Mouse (Mus musculus) midbrain, postnatal 0 days (tissue): ENCODE measurements around the gene Cnpy1. TPM values are rescaled to one million over a fixed set of nuclear protein-coding genes. Genes with fewer than 3 reads are reported as not detected.

ENCODE experiments used
- ATAC-seq: fragments of 200-750 bp; cut with Nextera tagmentation; 2 replicates; pipeline ENCODE4 v1.8.0; 2017; ENCODE audit warnings: moderate number of reproducible peaks, mild to moderate bottlenecking, moderate TSS enrichment, moderate library complexity; ENCODE audit not compliant: low FRiP score
- DNase-seq: peaks from one replicate; pipeline ENCODE4 v3.0.0-alpha.2; 2015; ENCODE audit warnings: low spot score
- H3K27ac ChIP-seq: fragments of 300-500 bp; sonication (generic); 2 replicates; pipeline ENCODE4 v1.5.1; 2014; ENCODE audit warnings: low read depth, mild to moderate bottlenecking, low read length, mixed read lengths
- H3K27me3 ChIP-seq: fragments of 300-500 bp; sonication (generic); 2 replicates; pipeline ENCODE4 v1.6.1; 2014; ENCODE audit warnings: low read length, control low read depth, mixed read lengths; ENCODE audit not compliant: insufficient read depth
- H3K36me3 ChIP-seq: fragments of 300-500 bp; sonication (generic); 2 replicates; pipeline ENCODE4 v1.6.1; 2014; ENCODE audit warnings: low read length, control low read depth, mixed read lengths; ENCODE audit not compliant: insufficient read depth
- H3K4me1 ChIP-seq: fragments of 300-500 bp; sonication (generic); 2 replicates; pipeline ENCODE4 v1.6.1; 2014; ENCODE audit warnings: mild to moderate bottlenecking, control low read depth, antibody characterized with exemption, low read length, mixed read lengths; ENCODE audit not compliant: insufficient read depth
- H3K4me2 ChIP-seq: fragments of 300-500 bp; sonication (generic); 2 replicates; pipeline ENCODE4 v1.6.1; 2014; ENCODE audit warnings: low read depth, mild to moderate bottlenecking, low read length, mixed read lengths; ENCODE audit not compliant: poor library complexity, severe bottlenecking
- H3K4me3 ChIP-seq: fragments of 300-500 bp; sonication (generic); 2 replicates; pipeline ENCODE4 v1.5.1; 2014; ENCODE audit warnings: low read depth, mild to moderate bottlenecking, low read length, moderate library complexity
- H3K9ac ChIP-seq: fragments of 300-500 bp; sonication (generic); replicated peaks from 2 replicates; pipeline ENCODE4 v1.6.1; 2014; ENCODE audit warnings: mild to moderate bottlenecking, low read length, moderate library complexity, mixed read lengths; ENCODE audit not compliant: poor library complexity, severe bottlenecking
- H3K9me3 ChIP-seq: fragments of 300-500 bp; sonication (generic); 2 replicates; pipeline ENCODE4 v1.6.1; 2016; ENCODE audit warnings: low read length, control low read depth
- CTCF ChIP-seq: IDR thresholded peaks from 2 replicates; pipeline ENCODE4 v1.5.1; 2016; ENCODE audit warnings: antibody characterized with exemption, mild to moderate bottlenecking
- WGBS: fragments of 180-500 bp; shearing (Covaris S2); extraction: QIAGEN DNeasy Blood & Tissue Kit; methylation state at CpG from one replicate; pipeline ENCODE4 v1.1.7; 2014; 5-methylcytosine and 5-hydroxymethylcytosine counted together
- polyA plus RNA-seq: library from polyadenylated mRNA; unstranded; fragments of >200 nt; fragmentation: Nextera tagmentation; extraction: Ambion mirVana; gene quantifications from 2 replicates; pipeline ENCODE4 v1.2.1, GENCODE M21; 2015
- total RNA-seq: library from RNA; depleted of rRNA; stranded (reverse); fragments of >200 nt; gene quantifications from 2 replicates; pipeline ENCODE4 v1.2.3, GENCODE M21; 2014; rRNA removed

The Cnpy1 gene
- total RNA-seq (41.4 and 47.0 TPM in 2 replicates), polyA plus RNA-seq (14.6 and 17.5 TPM in 2 replicates)

DNA sequence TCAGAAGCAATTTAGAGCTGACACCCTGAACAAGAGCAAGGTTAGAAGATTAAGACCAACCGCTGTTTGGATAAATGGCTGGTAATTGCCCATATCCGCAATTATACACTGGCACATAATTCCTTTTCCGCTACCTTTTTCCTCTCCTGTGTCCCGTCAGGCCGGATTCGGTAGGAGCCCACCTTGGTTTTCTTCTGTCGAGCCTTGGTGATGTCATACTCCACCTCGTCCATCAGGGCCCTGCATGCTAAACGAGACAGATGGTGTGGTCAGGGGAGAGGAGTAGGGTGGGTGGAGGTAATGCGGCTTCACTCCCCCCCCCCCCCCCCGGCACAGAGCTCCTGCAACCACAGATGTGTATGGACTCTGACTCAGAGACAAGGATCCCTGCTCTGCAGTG, at the start of gene Cnpy1:
Gene Cnpy1, minus strand, starts transcription at position 233 of the 400 bp plus-strand sequence.
- peak; percentile 15 for DNase-seq
- 0 out of 2 replicates have a peak, but pooled peaks have one; percentile 7 for ATAC-seq
- Histone ChIP-seq H3K27me3 (no peaks in the 10 kb centered on the region), H3K27ac (no peak within 1 kb of the TSS), H3K9ac (no peak within 1 kb of the TSS), H3K36me3 (no peaks in the 10 kb centered on the region), H3K9me3 (no peaks in the 10 kb centered on the region), H3K4me2 (no peak within 1 kb of the TSS), H3K4me1 (no peaks in the 10 kb centered on the region), H3K4me3 (no peak within 1 kb of the TSS)
- no peak for TF ChIP-seq CTCF
- WGBS: 52% methylated on average over 11 of the region's 11 CpGs

DNA sequence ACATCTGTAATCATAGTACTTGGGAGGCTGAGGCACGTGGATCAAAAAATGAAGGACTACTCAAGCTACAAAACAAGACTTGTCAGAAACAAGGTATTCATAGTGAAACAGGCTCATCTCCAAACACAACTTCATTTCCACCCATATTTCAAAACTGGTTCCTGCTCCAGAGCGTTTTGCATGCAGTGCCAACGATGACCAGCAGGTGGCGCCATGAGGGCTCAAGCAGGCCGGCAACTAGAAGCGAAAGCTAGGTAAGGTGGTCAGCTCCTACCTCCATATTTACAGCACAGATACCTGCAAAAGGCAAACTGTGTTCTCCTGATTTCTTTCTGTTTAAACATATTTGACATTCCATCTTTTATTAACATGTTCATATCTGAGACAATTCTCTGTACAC, 48.4 kb upstream of the Cnpy1 start:
- Histone ChIP-seq H3K36me3 (no peaks in the 10 kb centered on the region), H3K4me3 (no peak overlapping the region), H3K4me2 (no peak overlapping the region), H3K9ac (no peak overlapping the region), H3K27ac (no peak overlapping the region), H3K9me3 (no peaks in the 10 kb centered on the region), H3K27me3 (no peaks in the 10 kb centered on the region), H3K4me1 (no peaks in the 10 kb centered on the region)
- DNase-seq (peak; percentile 61), ATAC-seq (no peak)
- 5% methylated on average over 6 of the region's 6 CpGs for WGBS
- TF ChIP-seq CTCF: peak; percentile 99

GRCm38 (mm10) chr5:28292281-28292680, 46.7 kb upstream of the Cnpy1 start:
- no peak for TF ChIP-seq CTCF
- H3K4me2 ChIP-seq: no peak overlapping the region
- H3K27me3 ChIP-seq: no peaks in the 10 kb centered on the region
- no peak overlapping the region for H3K4me3 ChIP-seq
- H3K9ac ChIP-seq: no peak overlapping the region
- H3K9me3 ChIP-seq: no peaks in the 10 kb centered on the region
- ATAC-seq: no peak
- H3K36me3 ChIP-seq: no peaks in the 10 kb centered on the region
- 38% methylated on average over 3 of the region's 3 CpGs for WGBS
- no peak for DNase-seq
- no peaks in the 10 kb centered on the region for H3K4me1 ChIP-seq
- H3K27ac ChIP-seq: no peak overlapping the region

GRCm38 (mm10) chr5:28291118-28291850, 45.7 kb upstream of the Cnpy1 start:
- WGBS: 92% methylated on average over 5 of the region's 5 CpGs
- Histone ChIP-seq H3K36me3 (no peaks in the 10 kb centered on the region), H3K27me3 (no peaks in the 10 kb centered on the region), H3K4me1 (no peaks in the 10 kb centered on the region), H3K9ac (no peak overlapping the region), H3K4me2 (no peak overlapping the region), H3K9me3 (no peaks in the 10 kb centered on the region), H3K4me3 (no peak overlapping the region), H3K27ac (no peak overlapping the region)
- no peak for ATAC-seq
- TF ChIP-seq CTCF: no peak
- DNase-seq: no peak

- H3K4me1 ChIP-seq: no peaks in the 10 kb centered on the region
- no peaks in the 10 kb centered on the region for H3K36me3 ChIP-seq
- no peak for TF ChIP-seq CTCF
- WGBS: 50% methylated on average over 1 of the region's 1 CpGs
- no peak for DNase-seq
- ATAC-seq: no peak
- H3K27ac ChIP-seq: no peak overlapping the region
- no peaks in the 10 kb centered on the region for H3K27me3 ChIP-seq
- no peak overlapping the region for H3K9ac ChIP-seq
- H3K4me2 ChIP-seq: no peak overlapping the region
- H3K4me3 ChIP-seq: no peak overlapping the region
- H3K9me3 ChIP-seq: no peaks in the 10 kb centered on the region
These were observed 45.0 kb upstream of the Cnpy1 start for GRCm38 (mm10) chr5:28290630-28291029.

DNA sequence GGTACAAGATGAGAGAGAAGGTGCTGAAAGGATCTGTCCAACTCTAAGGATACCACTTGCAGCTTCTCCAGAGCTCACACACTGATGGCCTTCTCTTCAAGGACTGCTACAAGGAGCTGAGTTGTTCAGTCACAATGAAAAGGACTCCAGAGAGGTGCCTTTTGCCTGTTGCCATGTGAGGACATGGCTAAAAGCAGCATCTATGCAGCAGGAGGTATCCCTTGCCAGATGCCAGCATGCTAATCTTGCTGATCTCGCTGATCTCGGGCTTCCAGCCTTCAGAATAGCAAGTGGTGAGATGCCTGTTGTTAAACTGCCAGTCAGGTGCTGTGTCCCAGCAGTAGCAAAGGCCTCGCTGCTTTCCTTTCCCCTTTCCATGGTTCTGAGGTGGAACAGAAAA, 43.5 kb upstream of the Cnpy1 start:
- WGBS: 32% methylated on average over 3 of the region's 3 CpGs
- no peaks in the 10 kb centered on the region for H3K27me3 ChIP-seq
- TF ChIP-seq CTCF: no peak
- no peak overlapping the region for H3K27ac ChIP-seq
- no peak overlapping the region for H3K4me2 ChIP-seq
- no peaks in the 10 kb centered on the region for H3K4me1 ChIP-seq
- no peak overlapping the region for H3K9ac ChIP-seq
- no peaks in the 10 kb centered on the region for H3K36me3 ChIP-seq
- no peak for ATAC-seq
- no peaks in the 10 kb centered on the region for H3K9me3 ChIP-seq
- no peak for DNase-seq
- H3K4me3 ChIP-seq: no peak overlapping the region
